Mouse (Mus musculus) kidney, adult 11 months (tissue): ENCODE data around the gene Msmb.
"Not testable (repeated sequence)": the region's sequence is repeated elsewhere in the genome, so short reads cannot be mapped to it uniquely, and the experiment has no call there.

Experiments used
- DNase-seq: peaks from one replicate; pipeline ENCODE4 v3.0.0; 2022

The Msmb gene

GRCm38 (mm10) chr14:32179393-32180195 is 37.8 kb downstream of the Msmb start:
- DNase-seq, result peak; percentile 49

GRCm38 (mm10) chr14:32180861-32181260 is 39.0 kb downstream of the Msmb start:
- no peak for DNase-seq

- no peak for DNase-seq
These were observed 42.0 kb downstream of the Msmb start for GRCm38 (mm10) chr14:32183846-32184245.

GRCm38 (mm10) chr14:32190627-32191391 is 49.0 kb downstream of the Msmb start:
- DNase-seq, result no peak

GRCm38 (mm10) chr14:32191926-32192325 is 50.1 kb downstream of the Msmb start:
- no peak for DNase-seq

GRCm38 (mm10) chr14:32192437-32192836 is 50.6 kb downstream of the Msmb start:
- peak; percentile 38 for DNase-seq

GRCm38 (mm10) chr14:32193557-32193956 is 51.7 kb downstream of the Msmb start:
- DNase-seq, result not testable (repeated sequence)

- no peak for DNase-seq
These were observed 59.5 kb downstream of the Msmb start for GRCm38 (mm10) chr14:32201354-32201753.

GRCm38 (mm10) chr14:32201791-32202451 is 60.1 kb downstream of the Msmb start, which contains the start of the genes Timm23 and Parg:
TSS of gene Timm23 (minus strand) at chr14:32201898.
TSS of gene Parg (plus strand) at chr14:32201949.
- peak; percentile 85 for DNase-seq
